Mouse (Mus musculus) CH12F3 (cell line): ENCODE results near the gene Ltn1.

Experiments
- in situ Hi-C: fragments of 300-500 bp; cut with MboI; formaldehyde crosslinking; loops from 2 replicates; pipeline ENCODE4 v1.14.3; 2020; ENCODE audit warnings: low sequenced_read_pairs

Ltn1 gene

GRCm38 (mm10) chr16:87432033-87432814, at the start of gene Ltn1:
Gene Ltn1, minus strand, starts transcription at chr16:87432612.
- in situ Hi-C loops: no loop called here

DNA sequence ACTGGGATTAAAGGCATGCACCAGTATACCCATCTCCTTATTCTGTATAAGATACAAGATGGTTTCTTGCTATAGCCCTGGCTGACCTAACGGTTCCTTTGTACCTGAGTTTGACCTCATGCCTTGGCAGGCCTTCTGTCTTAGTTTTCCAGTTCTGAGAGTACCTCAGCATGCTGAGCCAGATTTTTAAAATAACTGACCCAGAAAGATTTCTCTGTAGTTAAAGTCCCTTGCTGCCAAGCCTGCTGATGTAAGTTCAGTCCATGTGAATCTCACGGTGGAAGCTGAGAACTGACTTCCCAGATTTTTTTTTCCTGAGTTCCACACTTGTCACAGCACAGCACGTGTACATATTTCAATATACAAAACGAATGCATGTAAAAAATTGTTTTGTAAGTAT, 38.2 kb upstream of the Ltn1 start:
- in situ Hi-C loops: no loop called here

DNA sequence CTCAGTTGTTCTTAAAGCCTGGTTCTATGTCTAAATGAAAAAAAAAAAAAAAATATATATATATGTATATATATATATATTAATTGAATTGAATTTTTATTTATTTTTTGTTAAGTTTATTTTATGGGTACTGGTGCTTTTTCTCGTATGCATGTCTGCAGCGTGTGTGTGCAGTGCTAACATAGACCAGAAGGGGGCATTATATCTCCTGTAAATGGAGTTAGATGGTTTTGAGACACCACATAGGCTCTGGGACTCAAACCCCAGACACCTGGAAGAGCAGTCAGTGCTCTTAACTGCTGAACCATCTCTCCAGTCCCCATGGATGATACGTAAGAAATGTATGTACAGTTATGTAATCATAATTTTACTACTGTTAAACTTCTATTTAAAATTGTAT, 26.3 kb upstream of the Ltn1 start:
- in situ Hi-C loops: no loop called here

DNA sequence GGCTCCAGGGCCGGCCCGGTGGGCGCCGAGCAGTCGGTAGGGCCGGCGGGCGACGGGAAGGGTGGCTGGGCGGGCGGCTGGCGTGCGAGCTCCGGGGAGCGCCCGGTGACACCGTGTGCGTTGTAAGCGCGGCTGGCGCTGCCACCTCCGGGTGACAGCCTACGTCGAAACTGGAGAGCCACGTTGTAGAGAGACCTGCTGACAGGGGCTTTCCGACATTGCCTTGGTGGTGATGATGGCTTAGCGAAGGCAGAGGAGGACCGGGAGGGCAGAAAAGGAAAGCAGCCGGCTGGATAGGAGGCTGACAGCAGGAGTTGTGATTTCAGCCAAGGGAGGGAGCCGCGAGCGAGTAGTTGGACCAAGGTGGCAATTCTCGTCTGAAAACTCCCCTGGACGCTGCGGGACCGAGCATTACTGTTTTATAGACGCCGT, 22.8 kb upstream of the Ltn1 start:
- in situ Hi-C loops: no loop called here

DNA sequence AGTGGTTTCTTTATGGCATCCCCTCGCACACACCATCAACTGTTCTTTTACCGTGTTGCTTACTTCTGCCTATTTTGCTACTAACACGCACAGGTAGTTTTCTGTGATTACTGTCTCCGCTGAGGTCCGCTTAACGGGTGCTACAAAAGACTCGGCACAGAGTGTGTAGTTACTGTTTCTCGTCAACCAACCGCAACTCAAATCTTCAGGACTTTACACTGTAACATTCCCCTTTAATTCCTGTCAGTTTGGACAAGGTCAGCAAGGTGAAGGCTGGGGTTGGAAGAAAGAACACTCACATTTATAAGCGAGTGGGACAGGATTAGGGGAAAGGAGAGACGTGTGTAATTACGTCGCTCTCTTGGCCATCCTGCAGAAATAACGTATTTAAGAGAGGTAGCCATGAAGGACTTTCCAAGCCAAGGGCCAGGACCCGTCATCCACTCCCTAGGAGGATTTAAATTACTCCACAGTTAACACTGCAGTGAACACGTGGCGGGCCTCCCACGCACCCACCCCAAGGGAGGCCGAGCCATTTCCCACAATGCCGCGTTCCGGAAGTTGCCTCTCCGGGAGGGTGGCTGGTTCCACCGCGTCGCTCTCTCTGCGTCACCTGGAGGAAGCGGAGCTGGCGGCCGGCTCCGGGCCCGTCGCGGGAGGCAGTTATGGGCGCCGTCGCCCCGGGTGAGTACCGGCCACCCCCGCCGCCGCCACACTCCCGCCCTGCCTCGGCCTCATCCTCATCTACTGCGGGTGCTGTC, 22.2 kb upstream of the Ltn1 start, which contains the start of gene Usp16:
Gene Usp16 (plus strand): TSS at position 285 of the 761 bp plus-strand sequence.
- in situ Hi-C loops: no loop called here

GRCm38 (mm10) chr16:87453226-87453625, 20.8 kb upstream of the Ltn1 start:
- in situ Hi-C loops: no loop called here

GRCm38 (mm10) chr16:87445528-87445927, 13.1 kb upstream of the Ltn1 start:
- in situ Hi-C loops: no loop called here

GRCm38 (mm10) chr16:87445110-87445509, 12.7 kb upstream of the Ltn1 start:
- in situ Hi-C loops: no loop called here

DNA sequence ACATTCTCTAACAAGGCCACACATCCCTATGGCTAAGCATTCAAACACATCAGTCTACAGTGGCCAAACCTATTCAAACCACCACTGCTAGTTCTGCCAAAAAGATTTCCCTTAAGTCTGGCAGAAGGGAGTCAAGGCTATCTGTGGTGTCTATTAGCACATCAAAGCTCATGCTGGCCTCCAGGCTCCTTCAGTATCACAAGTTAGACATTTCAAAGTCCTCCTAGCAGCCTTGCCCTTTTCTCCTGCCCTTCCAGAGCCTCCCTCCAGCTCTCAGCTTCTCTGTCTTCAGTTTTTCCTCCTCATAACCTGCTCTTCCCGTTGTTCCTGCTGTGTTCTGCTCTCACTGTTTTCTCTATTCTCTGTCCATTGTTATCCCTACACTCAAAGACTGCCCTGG, 11.7 kb upstream of the Ltn1 start:
- in situ Hi-C loops: no loop called here

DNA sequence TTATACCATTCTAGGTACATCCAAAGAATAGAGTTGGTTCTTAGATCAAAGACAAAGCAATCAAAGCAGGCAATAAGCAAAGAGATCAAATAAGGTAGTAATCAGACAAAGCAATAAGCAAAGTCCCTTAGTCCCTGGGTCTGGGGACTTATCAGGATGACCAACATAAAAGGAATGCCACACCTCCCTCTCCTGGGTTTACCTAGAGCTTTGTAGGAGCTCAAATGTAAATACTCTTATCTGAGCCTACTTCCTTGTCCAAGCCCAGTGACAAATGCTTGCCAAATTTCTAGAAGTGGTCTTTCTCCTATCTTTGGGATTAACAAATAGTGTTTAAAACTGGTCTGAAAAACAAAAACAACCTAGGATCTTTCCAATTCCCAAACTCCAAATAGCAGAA, 10.8 kb upstream of the Ltn1 start:
- in situ Hi-C loops: no loop called here

DNA sequence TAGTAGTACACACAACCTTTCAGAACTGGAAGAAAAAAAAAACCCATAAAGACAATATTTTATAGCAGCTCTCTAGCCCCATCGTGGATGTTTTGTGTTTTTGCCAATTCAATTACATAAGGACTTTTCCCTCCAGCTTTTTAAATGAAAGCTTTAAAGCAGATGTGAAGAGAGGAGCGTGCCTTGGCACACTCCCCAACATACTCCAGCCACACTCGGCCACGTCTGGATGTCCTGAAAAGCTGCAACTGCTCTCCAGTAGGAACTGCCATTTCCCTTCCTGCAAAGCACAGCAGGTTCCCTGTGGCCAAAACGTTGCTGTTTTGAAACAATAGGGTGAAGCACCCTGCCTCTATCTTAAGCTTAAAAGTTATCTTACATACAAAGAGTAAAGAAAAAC, 9.9 kb upstream of the Ltn1 start:
- in situ Hi-C loops: no loop called here

DNA sequence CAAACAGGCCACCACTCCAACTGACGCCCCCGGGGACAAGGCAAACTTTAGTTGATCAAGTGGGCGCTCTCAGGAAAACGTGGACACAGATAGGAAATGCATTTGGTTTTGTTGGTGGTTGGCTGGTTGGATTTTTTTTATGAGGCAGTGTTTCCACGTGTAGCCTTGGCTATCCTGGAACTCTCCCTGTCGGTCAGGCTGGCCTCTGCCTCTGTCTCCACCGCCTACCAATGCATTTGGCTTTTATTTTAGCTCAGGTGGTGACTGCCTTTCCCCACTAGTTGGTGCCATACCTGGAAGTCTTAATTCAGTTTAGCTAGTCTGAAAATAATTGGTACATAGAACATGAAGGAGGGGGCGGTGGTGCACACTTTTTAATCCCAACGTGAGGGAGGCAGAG, 8.7 kb upstream of the Ltn1 start:
- in situ Hi-C loops: no loop called here

DNA sequence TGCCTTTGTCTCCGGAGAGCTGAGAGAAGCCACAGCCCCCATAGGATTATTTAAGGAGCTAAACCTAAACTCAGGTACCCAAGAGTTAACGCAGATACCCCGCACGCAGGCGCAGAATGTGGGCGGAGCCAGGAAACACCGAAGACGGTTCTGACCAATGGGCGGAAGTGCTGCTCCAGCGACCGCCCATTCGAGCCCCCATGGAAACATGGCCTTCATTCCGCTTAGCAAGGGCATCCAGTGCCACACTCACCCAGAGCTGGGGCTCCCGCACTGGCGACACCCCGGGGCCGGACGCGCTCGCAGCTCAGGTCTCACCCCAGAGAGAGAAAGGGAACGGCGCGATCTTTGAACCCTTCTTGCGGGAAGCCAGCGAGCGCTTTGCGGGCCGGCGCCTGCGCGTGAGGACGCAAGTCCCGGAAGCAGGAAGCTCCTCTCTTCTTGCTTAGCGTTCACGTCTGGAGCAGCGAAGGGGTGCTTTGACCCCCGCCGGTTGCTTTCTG, 7.8 kb upstream of the Ltn1 start, which contains the start of gene Rwdd2b:
Gene Rwdd2b (minus strand): TSS at position 390 of the 503 bp plus-strand sequence.
- in situ Hi-C loops: no loop called here

DNA sequence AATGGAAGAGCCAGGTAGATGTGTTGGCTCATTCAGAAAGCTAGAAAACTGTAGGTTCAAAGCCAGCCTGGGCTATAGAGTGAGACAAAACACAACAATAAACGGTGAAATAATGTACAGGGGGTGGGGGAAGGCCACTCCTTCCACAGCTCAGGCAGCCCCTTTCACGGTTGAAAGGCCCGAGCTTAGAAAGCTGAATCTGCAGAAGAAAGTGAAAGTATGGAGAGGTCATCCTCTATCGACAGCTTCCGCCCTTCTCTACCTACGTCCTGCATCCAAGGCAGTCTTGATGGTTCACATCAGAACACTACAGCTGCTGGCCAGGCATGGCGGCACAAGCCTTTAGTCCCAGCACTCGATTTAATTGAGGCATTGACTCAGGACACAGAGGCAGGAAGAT, 6.3 kb upstream of the Ltn1 start:
- in situ Hi-C loops: no loop called here

DNA sequence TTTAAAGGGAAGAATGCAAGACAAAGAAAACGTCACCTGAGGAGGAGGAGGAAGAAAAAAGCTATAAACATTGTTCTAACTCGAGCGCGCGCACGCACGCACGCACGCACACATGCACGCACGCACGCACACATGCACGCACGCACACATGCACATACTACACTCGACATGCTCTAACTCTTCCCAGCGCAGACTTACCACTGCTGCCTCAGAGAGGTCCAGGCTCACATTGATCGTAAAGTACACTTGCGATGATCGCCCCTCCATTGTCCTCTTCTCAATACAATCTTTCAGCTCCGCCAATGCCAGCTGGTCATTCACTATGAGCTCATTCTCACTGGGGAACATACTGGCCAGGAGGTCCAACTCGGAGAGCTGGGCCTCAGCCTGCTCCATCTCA, 4.7 kb upstream of the Ltn1 start:
- in situ Hi-C loops: no loop called here

DNA sequence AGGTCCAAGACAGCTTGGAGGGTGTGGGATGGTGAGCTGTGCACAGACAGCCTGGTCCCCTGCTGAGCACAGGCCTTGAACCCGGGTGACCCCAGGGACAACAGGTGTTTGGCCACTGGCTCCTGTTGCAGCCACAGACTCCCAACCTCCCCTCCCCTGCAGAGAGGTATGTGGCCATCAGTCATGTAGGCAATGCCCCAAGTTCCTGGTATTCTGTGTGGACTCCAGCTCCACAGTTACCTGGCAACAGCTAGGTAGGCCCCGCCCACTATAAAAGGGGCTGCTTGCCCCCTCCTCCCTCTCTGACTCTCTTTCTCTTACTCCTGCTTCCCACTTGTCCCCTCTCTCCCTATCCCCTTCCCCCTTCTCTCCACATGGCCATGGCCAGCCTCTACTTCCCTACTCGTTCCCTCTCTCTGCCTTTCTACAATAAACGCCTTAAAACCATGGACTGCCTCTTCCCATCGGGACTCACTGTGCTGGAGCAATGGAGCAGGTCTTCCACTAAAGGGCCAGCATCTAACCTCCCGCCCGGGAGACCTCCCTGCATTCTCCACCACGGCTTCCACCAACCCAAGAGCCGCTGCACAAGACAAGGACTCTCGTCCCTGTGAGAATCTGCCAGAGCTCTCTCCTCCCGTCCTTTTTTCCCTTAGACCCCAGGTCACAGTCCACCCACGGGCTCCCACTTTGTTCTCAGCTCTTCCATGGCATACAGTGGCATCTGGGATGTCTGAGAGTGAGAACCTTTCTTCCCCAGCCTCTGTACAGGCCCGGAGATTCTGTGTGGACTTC, 3.2 kb upstream of the Ltn1 start:
- in situ Hi-C loops: no loop called here

DNA sequence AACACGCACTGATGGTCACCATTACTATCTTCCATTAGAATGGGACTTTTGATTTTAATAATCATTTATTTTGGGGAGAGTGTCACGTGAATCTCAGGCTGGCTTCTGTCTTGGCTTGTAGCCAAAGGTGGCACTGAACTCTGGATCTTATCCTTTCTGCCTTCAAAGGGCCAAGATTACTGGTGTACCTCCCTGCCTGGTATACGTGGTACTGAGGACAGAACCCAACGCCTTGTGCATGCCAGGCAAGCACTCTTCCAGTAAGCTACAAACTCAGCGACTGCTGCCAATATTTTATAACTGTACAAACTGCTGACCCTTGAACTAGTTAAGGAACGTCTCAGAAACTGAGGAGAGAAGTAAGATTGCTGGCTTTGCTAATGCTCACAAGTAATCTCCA, 2.5 kb upstream of the Ltn1 start:
- in situ Hi-C loops: no loop called here

GRCm38 (mm10) chr16:87434266-87434665, 1.9 kb upstream of the Ltn1 start:
- in situ Hi-C loops: no loop called here

- in situ Hi-C loops: no loop called here
Measured at GRCm38 (mm10) chr16:87427516-87427915, 4.9 kb downstream of the Ltn1 start.

DNA sequence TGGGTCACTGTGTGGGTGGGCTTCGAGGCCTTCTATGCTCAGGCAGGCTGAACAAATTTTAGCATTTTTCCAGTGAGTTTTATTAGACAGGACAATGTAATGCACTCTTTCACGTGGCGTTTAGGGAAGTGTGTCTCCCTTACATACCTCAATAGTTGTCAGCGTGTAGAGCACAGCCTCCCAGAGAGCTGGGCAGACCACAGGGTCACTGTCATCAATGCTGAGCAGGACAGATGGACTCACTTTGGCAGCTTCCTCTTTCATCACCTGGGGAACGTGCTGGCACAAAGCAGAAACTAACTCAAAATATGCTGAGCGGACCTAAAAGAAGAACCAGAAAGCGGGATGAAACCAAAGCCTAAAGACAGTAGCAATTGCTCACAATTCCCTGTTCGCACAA, 11.8 kb downstream of the Ltn1 start:
- in situ Hi-C loops: no loop called here

DNA sequence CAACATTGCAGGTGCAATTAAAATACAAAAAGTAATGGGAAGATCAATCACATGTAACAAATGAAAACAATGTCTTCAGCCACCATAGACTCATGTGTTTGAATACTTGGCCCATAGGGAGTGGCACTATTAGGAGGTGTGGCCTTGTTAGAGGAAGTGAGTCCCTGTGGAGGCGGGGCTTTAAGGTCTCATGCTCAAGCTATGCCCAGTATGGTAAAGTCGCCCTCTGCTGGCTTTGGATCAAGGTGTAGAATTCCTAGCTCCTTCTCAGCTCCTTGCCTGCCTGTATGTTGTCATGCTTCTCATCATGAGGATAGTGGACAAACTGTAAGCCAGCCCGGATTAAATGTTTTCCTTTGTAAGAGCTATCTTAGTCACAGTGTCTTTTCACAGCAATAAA, 27.4 kb downstream of the Ltn1 start:
- in situ Hi-C loops: no loop called here
